Mouse (Mus musculus) midbrain, postnatal 0 days (tissue): ENCODE measurements around the gene Pramel7. TPM values are rescaled to one million over a fixed set of nuclear protein-coding genes. Genes with fewer than 3 reads are reported as not detected.

ENCODE experiments used
- ATAC-seq: fragments of 200-750 bp; cut with Nextera tagmentation; 2 replicates; pipeline ENCODE4 v1.8.0; 2017; ENCODE audit warnings: moderate number of reproducible peaks, mild to moderate bottlenecking, moderate TSS enrichment, moderate library complexity; ENCODE audit not compliant: low FRiP score
- DNase-seq: peaks from one replicate; pipeline ENCODE4 v3.0.0-alpha.2; 2015; ENCODE audit warnings: low spot score
- H3K27ac ChIP-seq: fragments of 300-500 bp; sonication (generic); 2 replicates; pipeline ENCODE4 v1.5.1; 2014; ENCODE audit warnings: low read depth, mild to moderate bottlenecking, low read length, mixed read lengths
- H3K27me3 ChIP-seq: fragments of 300-500 bp; sonication (generic); 2 replicates; pipeline ENCODE4 v1.6.1; 2014; ENCODE audit warnings: low read length, control low read depth, mixed read lengths; ENCODE audit not compliant: insufficient read depth
- H3K36me3 ChIP-seq: fragments of 300-500 bp; sonication (generic); 2 replicates; pipeline ENCODE4 v1.6.1; 2014; ENCODE audit warnings: low read length, control low read depth, mixed read lengths; ENCODE audit not compliant: insufficient read depth
- H3K4me1 ChIP-seq: fragments of 300-500 bp; sonication (generic); 2 replicates; pipeline ENCODE4 v1.6.1; 2014; ENCODE audit warnings: mild to moderate bottlenecking, control low read depth, antibody characterized with exemption, low read length, mixed read lengths; ENCODE audit not compliant: insufficient read depth
- H3K4me2 ChIP-seq: fragments of 300-500 bp; sonication (generic); 2 replicates; pipeline ENCODE4 v1.6.1; 2014; ENCODE audit warnings: low read depth, mild to moderate bottlenecking, low read length, mixed read lengths; ENCODE audit not compliant: poor library complexity, severe bottlenecking
- H3K4me3 ChIP-seq: fragments of 300-500 bp; sonication (generic); 2 replicates; pipeline ENCODE4 v1.5.1; 2014; ENCODE audit warnings: low read depth, mild to moderate bottlenecking, low read length, moderate library complexity
- H3K9ac ChIP-seq: fragments of 300-500 bp; sonication (generic); replicated peaks from 2 replicates; pipeline ENCODE4 v1.6.1; 2014; ENCODE audit warnings: mild to moderate bottlenecking, low read length, moderate library complexity, mixed read lengths; ENCODE audit not compliant: poor library complexity, severe bottlenecking
- H3K9me3 ChIP-seq: fragments of 300-500 bp; sonication (generic); 2 replicates; pipeline ENCODE4 v1.6.1; 2016; ENCODE audit warnings: low read length, control low read depth
- CTCF ChIP-seq: IDR thresholded peaks from 2 replicates; pipeline ENCODE4 v1.5.1; 2016; ENCODE audit warnings: antibody characterized with exemption, mild to moderate bottlenecking
- WGBS: fragments of 180-500 bp; shearing (Covaris S2); extraction: QIAGEN DNeasy Blood & Tissue Kit; methylation state at CpG from one replicate; pipeline ENCODE4 v1.1.7; 2014; 5-methylcytosine and 5-hydroxymethylcytosine counted together
- polyA plus RNA-seq: library from polyadenylated mRNA; unstranded; fragments of >200 nt; fragmentation: Nextera tagmentation; extraction: Ambion mirVana; gene quantifications from 2 replicates; pipeline ENCODE4 v1.2.1, GENCODE M21; 2015
- total RNA-seq: library from RNA; depleted of rRNA; stranded (reverse); fragments of >200 nt; gene quantifications from 2 replicates; pipeline ENCODE4 v1.2.3, GENCODE M21; 2014

Gene Pramel7
- total and polyA plus RNA-seq, 2 experiments from 2014 or later: not detected

- no peak for ATAC-seq
- H3K4me1 ChIP-seq: no peaks in the 10 kb centered on the region
- no peak for DNase-seq
- H3K4me2 ChIP-seq: no peak overlapping the region
- H3K9ac ChIP-seq: no peak overlapping the region
- no peak overlapping the region for H3K27ac ChIP-seq
- no peak overlapping the region for H3K4me3 ChIP-seq
- no peak for TF ChIP-seq CTCF
- no peaks in the 10 kb centered on the region for H3K9me3 ChIP-seq
- H3K36me3 ChIP-seq: no peaks in the 10 kb centered on the region
- WGBS: 94% methylated on average over 3 of the region's 3 CpGs
- H3K27me3 ChIP-seq: no peaks in the 10 kb centered on the region
Measured at GRCm38 (mm10) chr2:87516581-87516980, 19.7 kb upstream of the Pramel7 start.

- 78% methylated on average over 7 of the region's 8 CpGs for WGBS
Measured at GRCm38 (mm10) chr2:87515457-87516060, 18.7 kb upstream of the Pramel7 start.

GRCm38 (mm10) chr2:87515046-87515445 lies 18.2 kb upstream of the Pramel7 start:
- H3K4me2 ChIP-seq: no peak overlapping the region
- H3K27ac ChIP-seq: no peak overlapping the region
- no peak for TF ChIP-seq CTCF
- DNase-seq (no peak), ATAC-seq (no peak)
- no peak overlapping the region for H3K9ac ChIP-seq
- no peaks in the 10 kb centered on the region for H3K36me3 ChIP-seq
- no peaks in the 10 kb centered on the region for H3K9me3 ChIP-seq
- no peaks in the 10 kb centered on the region for H3K4me1 ChIP-seq
- 83% methylated on average over 2 of the region's 2 CpGs for WGBS
- no peaks in the 10 kb centered on the region for H3K27me3 ChIP-seq
- no peak overlapping the region for H3K4me3 ChIP-seq

More at GRCm38 (mm10) chr2:87515457-87516060, 18.7 kb upstream of the Pramel7 start:
- Histone ChIP-seq H3K4me1 (no peaks in the 10 kb centered on the region), H3K9me3 (no peaks in the 10 kb centered on the region), H3K4me3 (no peak overlapping the region), H3K36me3 (no peaks in the 10 kb centered on the region), H3K27me3 (no peaks in the 10 kb centered on the region), H3K27ac (no peak overlapping the region), H3K4me2 (no peak overlapping the region), H3K9ac (no peak overlapping the region)
- TF ChIP-seq CTCF: no peak
- DNase-seq (no peak), ATAC-seq (no peak)

- 86% methylated on average over 6 of the region's 6 CpGs for WGBS
- no peaks in the 10 kb centered on the region for H3K9me3 ChIP-seq
- TF ChIP-seq CTCF: no peak
Measured at GRCm38 (mm10) chr2:87506265-87506664, 9.4 kb upstream of the Pramel7 start, which contains the start of gene Pramel6. Gene Pramel6, plus strand, starts transcription at chr2:87506565.

GRCm38 (mm10) chr2:87482276-87482675 lies 14.6 kb downstream of the Pramel7 start:
- no peak for DNase-seq
- H3K9ac ChIP-seq: no peak overlapping the region
- no peaks in the 10 kb centered on the region for H3K36me3 ChIP-seq
- no peaks in the 10 kb centered on the region for H3K9me3 ChIP-seq
- ATAC-seq: no peak
- no peak overlapping the region for H3K4me3 ChIP-seq
- H3K4me2 ChIP-seq: no peak overlapping the region
- 87% methylated on average over 2 of the region's 2 CpGs for WGBS
- no peaks in the 10 kb centered on the region for H3K27me3 ChIP-seq
- TF ChIP-seq CTCF: no peak
- no peaks in the 10 kb centered on the region for H3K4me1 ChIP-seq
- H3K27ac ChIP-seq: no peak overlapping the region

More at GRCm38 (mm10) chr2:87506265-87506664, 9.4 kb upstream of the Pramel7 start, which contains the start of gene Pramel6:
- Histone ChIP-seq H3K4me1 (no peaks in the 10 kb centered on the region), H3K36me3 (no peaks in the 10 kb centered on the region), H3K4me2 (no peak within 1 kb of the TSS), H3K27me3 (no peaks in the 10 kb centered on the region), H3K9ac (no peak within 1 kb of the TSS), H3K4me3 (no peak within 1 kb of the TSS), H3K27ac (no peak within 1 kb of the TSS)
- no peak for ATAC-seq
- DNase-seq: no peak

GRCm38 (mm10) chr2:87481158-87481557 lies 15.7 kb downstream of the Pramel7 start:
- TF ChIP-seq CTCF: no peak
- WGBS: 86% methylated on average over 4 of the region's 4 CpGs
- ATAC-seq: no peak

More at GRCm38 (mm10) chr2:87481158-87481557, 15.7 kb downstream of the Pramel7 start:
- DNase-seq: no peak
- Histone ChIP-seq H3K4me2 (no peak overlapping the region), H3K27ac (no peak overlapping the region), H3K9ac (no peak overlapping the region), H3K4me1 (no peaks in the 10 kb centered on the region), H3K36me3 (no peaks in the 10 kb centered on the region), H3K27me3 (no peaks in the 10 kb centered on the region), H3K4me3 (no peak overlapping the region), H3K9me3 (no peaks in the 10 kb centered on the region)
